Mouse (Mus musculus) hematopoietic stem cell, adult 5-6 weeks (primary cell): ENCODE measurements at regions not wholly inside any gene's neighbourhood (a gene's known extent, or its start where the extent isn't known, plus 50 kb on each side); places are given as distances from the start of the nearest gene placed in this dataset.
"Not testable (repeated sequence)": the region's sequence is repeated elsewhere in the genome, so short reads cannot be mapped to it uniquely, and the experiment has no call there.

Experiments
- ATAC-seq, 2 experiments: fragments of 125-278 bp in 1 of 2; replicated peaks in 1 of 2; 2 replicates each; pipeline ENCODE4 v1.8.0; 2016 to 2017; ENCODE audit warnings: inconsistent platforms in 2 of 2, mild to moderate bottlenecking in 2 of 2, moderate number of reproducible peaks in 2 of 2, low read depth in 1 of 2, moderate TSS enrichment in 1 of 2; ENCODE audit not compliant: low FRiP score in 2 of 2, poor library complexity in 2 of 2, severe bottlenecking in 2 of 2, insufficient read depth in 1 of 2, low TSS enrichment in 1 of 2

- no peak for ATAC-seq
These were observed 52.3 kb upstream of the Gpd2 start for GRCm38 (mm10) chr2:57185151-57185550.

- not testable (repeated sequence) for ATAC-seq
These were observed 54.3 kb upstream of the Gpd2 start for GRCm38 (mm10) chr2:57183108-57183507.

- peak; percentile 93 for ATAC-seq
These were observed 55.5 kb upstream of the Gpd2 start for GRCm38 (mm10) chr2:57181692-57182541.

GRCm38 (mm10) chr2:57181350-57181691 lies 56.1 kb upstream of the Gpd2 start:
- peak in 1 of 2 experiments; percentile 2; a peak in 1 of 4 replicates for ATAC-seq

GRCm38 (mm10) chr2:57178056-57178455 lies 54.3 kb upstream of the Nr4a2 start:
- no peak for ATAC-seq

GRCm38 (mm10) chr2:57176547-57176946 lies 52.7 kb upstream of the Nr4a2 start:
- ATAC-seq = peak; percentile 31 to 68; a peak in 3 of 4 replicates

GRCm38 (mm10) chr2:57175219-57175618 lies 51.4 kb upstream of the Nr4a2 start:
- peak in 1 of 2 experiments; percentile 36; a peak in 1 of 4 replicates for ATAC-seq
